Mouse (Mus musculus) ovary, postnatal 10 days (tissue): ENCODE results near the gene 4933407L21Rik.
"Not testable (repeated sequence)": the region's sequence is repeated elsewhere in the genome, so short reads cannot be mapped to it uniquely, and the experiment has no call there.

Experiments used
- DNase-seq: peaks from one replicate; pipeline ENCODE4 v3.0.0; 2022; ENCODE audit warnings: low spot score

4933407L21Rik gene

DNA sequence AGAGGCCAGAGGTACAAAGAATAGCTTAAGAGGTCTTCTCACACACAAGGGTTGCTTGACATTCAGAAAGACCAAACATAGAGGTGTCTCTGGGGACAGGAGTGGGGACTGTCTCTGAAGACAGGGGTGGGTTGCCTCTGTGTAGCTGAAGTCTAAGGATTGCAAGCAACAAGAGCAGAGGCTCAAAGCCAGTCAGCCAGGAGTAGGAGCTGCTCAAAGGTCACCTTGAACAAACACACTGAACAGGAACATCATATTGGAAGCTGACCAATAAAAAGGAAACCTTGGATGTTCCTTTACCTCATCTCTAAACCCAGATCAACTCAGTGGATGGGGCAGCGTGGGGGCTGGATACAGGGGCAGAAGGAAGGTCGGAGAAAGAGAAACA, 31.6 kb downstream of the 4933407L21Rik start:
- DNase-seq = no peak

DNA sequence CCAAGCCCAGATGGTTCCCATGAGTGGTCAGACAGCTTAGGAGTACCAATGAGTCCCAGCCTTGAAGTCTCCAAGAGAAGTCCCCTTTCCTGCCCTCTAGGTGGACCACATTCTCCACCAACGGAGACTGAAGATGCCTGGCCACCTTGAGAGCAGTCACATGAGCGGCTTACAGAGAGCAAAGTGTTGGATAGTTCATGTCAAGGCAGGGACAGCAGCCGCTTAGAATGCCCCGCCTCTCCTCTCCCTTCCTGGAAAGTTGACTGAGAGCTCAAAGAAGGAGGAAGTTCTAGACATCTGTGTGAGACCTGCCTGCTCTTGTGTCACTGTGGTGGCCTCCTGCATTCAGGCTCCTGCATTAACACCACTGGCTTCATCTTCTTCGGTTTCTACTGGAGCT, 32.6 kb downstream of the 4933407L21Rik start, which contains the start of gene Gpr55:
TSS of gene Gpr55 (minus strand) at position 135 of the 400 bp plus-strand sequence.
- DNase-seq = no peak

DNA sequence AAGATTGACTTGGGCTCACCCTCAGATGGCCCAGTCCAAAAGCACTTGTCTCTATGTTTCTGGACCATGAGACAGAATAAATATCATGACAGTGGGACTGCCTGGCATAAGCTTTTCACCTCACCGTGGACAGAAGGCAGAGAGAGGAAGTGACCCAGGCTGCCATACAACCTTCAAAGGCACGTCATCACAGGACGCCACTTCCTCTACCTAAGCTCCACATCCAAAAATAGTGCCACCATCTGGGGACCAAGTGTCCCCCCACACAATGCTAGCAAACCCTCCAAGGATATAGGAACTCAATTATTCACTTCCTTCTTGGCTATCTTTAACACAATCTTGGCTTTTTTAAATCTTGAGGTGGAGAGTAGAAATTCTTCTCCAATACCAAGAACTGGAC, 33.8 kb downstream of the 4933407L21Rik start:
- no peak for DNase-seq

DNA sequence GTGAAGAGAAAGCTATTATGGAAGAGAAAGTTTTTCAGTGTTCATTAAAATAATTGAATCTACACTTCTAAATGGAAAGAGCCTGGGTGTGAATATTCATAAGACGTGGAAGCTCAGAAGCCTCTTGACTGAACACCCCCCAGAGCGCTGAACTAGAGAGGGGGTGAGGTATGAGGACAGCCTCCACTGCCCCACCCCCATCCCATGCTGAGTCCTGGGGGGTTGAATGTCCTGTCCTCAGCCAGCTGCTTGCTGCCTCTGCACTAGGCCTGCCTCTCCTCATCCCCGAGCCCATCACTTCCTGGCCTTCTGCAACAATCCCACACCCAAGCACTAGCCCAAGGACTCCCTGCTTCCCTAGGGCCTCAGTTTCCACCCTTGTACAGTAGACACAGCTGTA, 37.6 kb downstream of the 4933407L21Rik start:
- no peak for DNase-seq

DNA sequence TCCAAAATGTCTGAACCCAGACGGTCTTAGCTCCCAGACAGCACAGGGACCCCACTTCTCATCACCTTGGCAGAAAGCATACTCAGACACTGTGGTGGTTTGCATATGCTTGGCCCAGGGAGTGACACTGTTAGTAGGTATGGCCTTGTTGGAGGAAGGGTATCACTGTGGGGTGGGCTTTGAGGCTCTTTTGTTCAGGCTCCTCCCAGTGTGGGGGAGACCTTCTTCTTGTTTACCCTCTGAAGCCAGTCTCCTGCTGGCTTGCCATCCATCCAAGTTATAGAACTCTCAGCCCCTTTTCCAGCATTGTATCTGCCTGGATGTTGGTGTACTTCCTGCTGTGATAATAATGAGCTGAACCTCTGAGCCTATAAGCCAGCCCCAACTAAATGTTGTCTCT, 40.8 kb downstream of the 4933407L21Rik start:
- DNase-seq = no peak

DNA sequence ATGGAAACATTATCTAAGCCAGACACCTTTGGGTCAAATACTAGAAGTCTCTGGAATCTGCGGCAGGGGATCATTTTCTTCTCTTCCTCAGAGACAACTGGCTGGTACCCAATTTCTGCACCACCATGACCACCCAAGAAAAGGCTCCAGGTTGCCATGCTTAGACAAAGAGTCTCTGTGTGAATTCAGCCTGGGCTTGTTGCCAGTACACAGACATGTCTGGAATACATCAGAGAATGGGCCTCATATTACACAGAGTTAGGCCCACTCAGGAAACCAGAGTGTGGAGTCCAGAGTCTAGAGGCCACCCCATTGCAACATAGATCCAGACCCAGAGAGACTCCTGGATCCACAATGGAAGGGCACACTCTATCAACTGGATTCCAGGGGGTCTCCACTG, 41.2 kb downstream of the 4933407L21Rik start:
- no peak for DNase-seq

DNA sequence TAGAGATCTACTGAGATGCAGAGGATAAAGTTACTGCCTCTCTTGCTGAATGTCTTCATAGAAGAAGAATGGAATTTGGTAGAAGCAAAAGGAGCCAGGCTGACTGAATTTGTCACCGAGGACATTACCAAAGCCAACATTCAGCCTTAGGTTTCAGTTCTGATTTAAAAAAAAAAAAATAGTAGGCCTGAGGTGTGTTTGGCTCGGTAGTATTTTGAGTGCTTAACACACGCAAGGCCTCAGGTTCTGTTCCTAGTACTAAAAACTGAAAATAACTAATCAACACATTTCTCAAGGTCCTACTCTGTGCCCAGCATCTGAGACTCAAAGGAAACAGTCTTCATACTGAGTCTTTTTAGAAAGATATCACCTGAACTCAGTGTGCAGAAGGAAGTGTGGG, 42.8 kb downstream of the 4933407L21Rik start:
- DNase-seq = no peak

DNA sequence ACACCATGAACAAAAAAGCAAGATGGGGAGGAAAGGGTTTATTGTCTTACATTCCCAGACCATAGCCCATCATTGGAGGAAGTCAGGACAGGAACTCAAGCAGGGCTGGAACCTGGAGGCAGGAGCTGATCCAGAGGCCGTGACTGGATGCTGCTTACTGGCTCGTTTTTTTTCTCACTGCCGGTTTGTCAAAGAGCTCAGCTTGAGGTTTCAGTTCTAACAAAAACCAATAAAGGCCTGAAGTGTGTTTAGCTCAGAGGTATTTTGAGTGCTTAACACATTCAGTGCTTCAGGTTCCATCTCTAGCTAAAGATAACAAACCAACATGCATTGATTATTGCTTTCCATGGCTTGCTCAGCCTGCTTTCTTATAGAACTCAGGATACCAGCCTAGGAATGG, 44.1 kb downstream of the 4933407L21Rik start:
- DNase-seq = no peak

DNA sequence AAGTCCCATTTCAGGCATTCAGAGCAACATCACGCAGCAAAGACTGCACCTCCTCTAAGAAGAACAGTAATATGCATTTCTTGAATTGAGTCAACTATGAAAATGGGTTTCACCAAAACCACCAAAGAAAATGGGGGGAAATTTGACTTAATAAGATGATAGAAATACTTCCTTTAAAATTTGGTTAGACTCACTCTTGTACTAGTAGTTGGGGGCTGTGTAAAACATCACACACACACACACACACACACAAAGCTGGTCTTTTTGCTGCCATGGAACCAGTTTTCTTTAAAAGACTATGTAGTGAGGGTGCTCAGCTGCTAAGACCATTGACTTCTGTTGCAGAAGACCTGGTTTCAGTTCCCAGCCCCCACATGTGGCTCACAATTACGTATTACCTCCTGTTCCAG, 45.2 kb downstream of the 4933407L21Rik start:
- no peak for DNase-seq

DNA sequence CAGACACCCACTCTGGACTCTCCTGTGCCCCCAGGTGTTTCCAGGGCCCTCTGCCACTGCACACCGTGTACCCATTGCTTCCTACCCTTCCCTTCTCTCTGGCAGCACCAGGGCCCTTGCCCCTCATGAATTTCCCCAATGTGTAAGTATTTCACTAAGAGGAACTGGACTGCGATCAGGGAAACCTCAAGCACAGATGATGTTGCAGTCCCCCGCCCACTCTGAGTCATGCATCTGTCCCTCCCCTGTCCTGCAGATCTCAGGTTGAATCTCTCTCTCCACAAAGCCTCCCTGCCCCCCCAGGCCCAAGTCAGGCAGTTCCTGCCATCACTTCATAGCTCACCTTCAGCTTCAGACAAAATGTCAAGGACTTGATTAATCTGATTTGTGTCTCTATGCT, 49.4 kb downstream of the 4933407L21Rik start:
- DNase-seq = no peak

DNA sequence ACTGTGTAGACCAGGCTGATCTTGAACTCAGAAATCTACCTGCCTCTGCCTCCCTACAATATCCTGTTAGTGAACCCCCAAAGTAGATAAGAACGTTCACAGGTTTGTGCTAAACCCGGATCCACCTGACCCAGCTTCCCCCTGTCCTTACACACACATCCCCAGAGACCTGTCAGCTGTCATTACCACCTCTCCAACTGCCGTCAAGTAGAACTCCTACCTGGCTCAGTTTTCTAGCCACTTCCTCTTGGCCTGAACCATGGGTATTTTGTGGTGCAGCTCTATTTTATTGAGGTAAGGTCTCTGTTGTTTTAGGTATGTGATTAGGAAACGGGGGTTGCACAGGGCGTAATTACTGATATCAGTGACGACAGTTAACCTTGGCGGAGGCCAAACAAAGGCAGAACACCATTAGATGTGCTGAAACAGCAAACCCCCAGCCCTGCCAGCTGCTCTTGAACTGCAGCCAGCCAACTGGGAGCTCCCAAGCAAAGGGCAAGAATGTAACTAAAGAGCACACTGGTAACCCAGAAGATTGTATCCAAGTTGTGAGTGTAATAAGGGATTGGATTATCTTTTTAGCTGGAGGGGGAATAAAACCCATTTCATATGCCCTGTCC, 53.6 kb downstream of the 4933407L21Rik start:
- DNase-seq = no peak

DNA sequence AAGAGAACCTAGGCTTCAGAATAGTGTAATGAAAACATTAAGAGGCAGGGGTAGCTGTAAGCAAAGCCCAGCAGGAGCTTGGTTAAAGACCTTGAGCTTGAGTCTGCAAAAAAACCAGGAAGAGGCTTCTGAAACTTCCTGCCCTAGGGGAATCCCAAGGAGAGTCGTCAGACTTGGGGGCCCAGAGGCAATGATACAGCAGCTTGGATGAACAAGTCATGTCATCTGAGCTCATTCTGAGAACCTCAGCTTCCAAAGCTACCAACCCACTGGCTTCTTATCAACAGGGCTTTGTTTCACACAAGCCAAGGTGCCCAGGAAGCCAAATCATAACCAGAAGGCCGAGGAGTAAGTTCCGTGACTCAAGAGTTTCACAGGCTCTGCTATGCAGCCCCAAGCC, 57.5 kb downstream of the 4933407L21Rik start:
- no peak for DNase-seq

DNA sequence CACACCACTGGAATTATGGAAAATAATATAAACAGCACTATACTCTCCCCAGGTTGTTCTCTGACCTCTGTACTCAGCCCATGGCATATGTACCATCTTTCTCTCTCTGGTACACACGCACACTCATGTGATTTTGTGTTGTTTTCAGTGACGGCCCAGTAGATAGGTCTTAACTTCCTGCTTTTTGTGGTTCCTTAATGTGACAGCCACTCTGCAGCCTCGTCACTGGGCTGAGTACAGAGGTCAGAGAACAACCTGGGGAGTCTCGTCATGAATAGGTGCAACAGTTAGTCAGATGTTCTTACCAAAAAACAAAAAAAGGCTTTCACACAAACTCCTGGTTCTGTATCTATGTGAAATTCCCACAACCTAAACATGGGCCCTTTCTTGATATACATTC, 60.1 kb downstream of the 4933407L21Rik start:
- no peak for DNase-seq

DNA sequence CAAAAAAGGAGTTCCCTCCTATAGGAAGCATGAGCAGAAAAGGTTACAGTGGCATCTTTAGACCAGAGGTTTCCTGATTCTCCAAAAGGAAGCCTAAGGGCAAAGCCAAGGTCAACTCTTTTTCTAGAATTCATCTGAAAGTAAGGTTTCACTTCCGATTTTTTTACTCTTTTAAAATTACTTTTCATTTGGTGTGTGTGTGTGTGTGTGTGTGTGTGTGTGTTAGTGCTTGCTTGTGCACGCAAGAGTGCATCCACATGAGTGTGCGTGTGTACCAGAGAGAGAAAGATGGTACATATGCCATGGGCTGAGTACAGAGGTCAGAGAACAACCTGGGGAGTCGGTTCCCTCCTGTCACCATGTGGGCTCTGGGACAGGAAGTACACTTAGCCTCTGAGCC, 60.6 kb downstream of the 4933407L21Rik start:
- DNase-seq = not testable (repeated sequence)
